Mouse (Mus musculus): ENCODE data around the gene Gm973. TPM values are rescaled to one million over a fixed set of nuclear protein-coding genes. Genes with fewer than 3 reads are reported as not detected.

Gm973 gene
- total RNA-seq, 2 experiments from 2014 or later, result 0.81 to 1.2 TPM

GRCm38 (mm10) chr1:59492432-59492831 lies 23.6 kb upstream of the Gm973 start:
- DNase-seq, result no peak

GRCm38 (mm10) chr1:59495970-59496369 lies 20.1 kb upstream of the Gm973 start:
- no peak for DNase-seq

GRCm38 (mm10) chr1:59497741-59498613 lies 18.1 kb upstream of the Gm973 start:
- DNase-seq, result no peak

GRCm38 (mm10) chr1:59499327-59499726 lies 16.7 kb upstream of the Gm973 start:
- DNase-seq, result no peak

GRCm38 (mm10) chr1:59502355-59502754 lies 13.7 kb upstream of the Gm973 start:
- no peak for DNase-seq

- DNase-seq, result no peak
Measured at GRCm38 (mm10) chr1:59503659-59504301, 12.3 kb upstream of the Gm973 start.

- no peak for DNase-seq
Measured at GRCm38 (mm10) chr1:59504302-59504700, 11.8 kb upstream of the Gm973 start.

- DNase-seq, result peak; percentile 21
Measured at GRCm38 (mm10) chr1:59508463-59509139, 7.5 kb upstream of the Gm973 start.

- peak; percentile 25 for DNase-seq
Measured at GRCm38 (mm10) chr1:59511566-59512270, 4.3 kb upstream of the Gm973 start.

- no peak for DNase-seq
Measured at GRCm38 (mm10) chr1:59520226-59520837, 4.3 kb downstream of the Gm973 start.

- no peak for DNase-seq
Measured at GRCm38 (mm10) chr1:59522456-59522855, 6.4 kb downstream of the Gm973 start.

- no peak for DNase-seq
Measured at GRCm38 (mm10) chr1:59523378-59523958, 7.4 kb downstream of the Gm973 start.

GRCm38 (mm10) chr1:59524071-59524470 lies 8.0 kb downstream of the Gm973 start:
- no peak for DNase-seq

GRCm38 (mm10) chr1:59524759-59525158 lies 8.7 kb downstream of the Gm973 start:
- no peak for DNase-seq

GRCm38 (mm10) chr1:59527219-59527618 lies 11.2 kb downstream of the Gm973 start:
- no peak for DNase-seq

- no peak for DNase-seq
Measured at GRCm38 (mm10) chr1:59534976-59535810, 19.1 kb downstream of the Gm973 start.

GRCm38 (mm10) chr1:59538381-59538780 lies 22.3 kb downstream of the Gm973 start:
- no peak for DNase-seq

GRCm38 (mm10) chr1:59540537-59541148 lies 24.6 kb downstream of the Gm973 start:
- DNase-seq, result no peak

- DNase-seq, result no peak
Measured at GRCm38 (mm10) chr1:59541271-59542020, 25.4 kb downstream of the Gm973 start.

Data from gastrocnemius, postnatal 10 days (tissue).